In genomic region chr11:19924757-19925148, GRCm38 (mm10) we compare ENCODE assay signal across 8 mouse cellular contexts. TPM values are rescaled to one million over a fixed set of nuclear protein-coding genes. Genes with fewer than 3 reads are reported as not detected.
A peak's percentile ranks its signal among the peaks of the same experiment; 100 is the strongest.
DNase-seq lines count a peak whose midpoint lies in the region; ATAC-seq and TF ChIP-seq lines count a peak whose summit lies in the region.

No protein-coding gene starts in this region.

- H3K27ac ChIP-seq in forebrain, embryonic 13.5 days: peak overlapping the region; percentile 95
- peak overlapping the region; percentile 91 for H3K27ac ChIP-seq in lung, postnatal 0 days (ENCODE audit: low read length)

- H3K4me3 ChIP-seq in forebrain, embryonic 13.5 days: peak overlapping the region; percentile 86
- H3K4me3 ChIP-seq in lung, postnatal 0 days (ENCODE audit: low read depth, low read length): peak overlapping the region; percentile 84

- peak overlapping the region; percentile 76 for H3K4me2 ChIP-seq in forebrain, embryonic 13.5 days
- H3K4me2 ChIP-seq in lung, postnatal 0 days (replicated peaks; ENCODE audit: low read depth, low read length): peak overlapping the region; percentile 94

- no peaks in the 10 kb centered on the region for H3K27me3 ChIP-seq in forebrain, embryonic 13.5 days
- no peaks in the 10 kb centered on the region for H3K27me3 ChIP-seq in lung, postnatal 0 days (replicated peaks; ENCODE audit: insufficient read depth, low read length)

- peak; percentile 14 for ATAC-seq in forebrain, embryonic 13.5 days
- ATAC-seq in inflammation-experienced regulatory T-cells, adult 6 months: peak; percentile 12
- no peak for ATAC-seq in lung, postnatal 0 days

- H3K9me3 ChIP-seq in forebrain, embryonic 13.5 days (replicated peaks): no peaks in the 10 kb centered on the region
- no peaks in the 10 kb centered on the region for H3K9me3 ChIP-seq in lung, postnatal 0 days (ENCODE audit: low read length)

- peak; percentile 48 to 58 for DNase-seq in layer of hippocampus, postnatal 36 days
- no peak for DNase-seq in layer of hippocampus, adult 18-20 months (ENCODE audit: low spot score in 2 of 2)
- peak; percentile 51 for DNase-seq in NIH3T3 (ENCODE audit: low read depth)
- peak; percentile 52 for DNase-seq in lung, postnatal 0 days (ENCODE audit: low spot score)
- peak; percentile 51 to 69 for DNase-seq in spleen, postnatal 10 days (ENCODE audit: low spot score in 2 of 2)
- no peak for DNase-seq in yolk sac, embryonic 10.5 days (ENCODE audit: low spot score)

- H3K4me1 ChIP-seq in forebrain, embryonic 13.5 days: peaks cover 25% of the 10 kb centered on the region
- H3K4me1 ChIP-seq in lung, postnatal 0 days (ENCODE audit: insufficient read depth, low read depth, low read length): peaks cover 13% of the 10 kb centered on the region; the same call in 1 of the 2 replicates

- no peak for TF ChIP-seq EP300 in lung, postnatal 0 days (IDR thresholded peaks at IDR 0.05)

- under 1% methylated on average over 27 of the region's 29 CpGs for WGBS in forebrain, embryonic 13.5 days
- 2% methylated on average over 27 of the region's 29 CpGs for WGBS in lung, postnatal 0 days

- H3K36me3 ChIP-seq in forebrain, embryonic 13.5 days (ENCODE audit: poor library complexity, severe bottlenecking): no peaks in the 10 kb centered on the region
- no peaks in the 10 kb centered on the region for H3K36me3 ChIP-seq in lung, postnatal 0 days (ENCODE audit: insufficient read depth, low read length)

- H3K9ac ChIP-seq in forebrain, embryonic 13.5 days: peak overlapping the region; percentile 91
- peak overlapping the region; percentile 88 for H3K9ac ChIP-seq in lung, postnatal 0 days (replicated peaks; ENCODE audit: low read depth)

- no peak for TF ChIP-seq CTCF in lung, postnatal 0 days (IDR thresholded peaks at IDR 0.05)

RNA-seq across cellular contexts. Expression of gene Spred2, which starts 0.6 kb away (rescaled TPM):
- 10 to 100 TPM; 94.2 to 95.2 TPM for total RNA-seq in layer of hippocampus, postnatal 36 days (2021)
- 10 to 100 TPM; 92.2 to 97.0 TPM for total RNA-seq in layer of hippocampus, adult 18-20 months (2021)
- 6.9 and 7.6 TPM in 2 replicates for polyA plus RNA-seq in forebrain, embryonic 13.5 days (2015; fragmentation: Nextera tagmentation; extraction: Ambion mirVana)
- polyA plus RNA-seq in inflammation-experienced regulatory T-cells, adult 6 months (2017; shearing (Covaris generic)): 1 to 10 TPM; 3.4 to 5.0 (median 4.3) TPM
- polyA plus RNA-seq in lung, postnatal 0 days (2015; fragmentation: Nextera tagmentation; extraction: Ambion mirVana): 3.9 and 4.9 TPM in 2 replicates

Comparison
In these comparisons a context has a peak if more than half of its experiments do, and no peak if none do; other contexts are left out.
1. DNase-seq: peak in layer of hippocampus, postnatal 36 days (2 of 2), NIH3T3 (single experiment), lung, postnatal 0 days (single experiment) and spleen, postnatal 10 days (2 of 2); none in layer of hippocampus, adult 18-20 months (0 of 2) and yolk sac, embryonic 10.5 days (single experiment).